Mouse (Mus musculus): Measurements from ENCODE around the gene Serpinb5. TPM values are rescaled to one million over a fixed set of nuclear protein-coding genes. Genes with fewer than 3 reads are reported as not detected.

Gene Serpinb5
- total RNA-seq (2012; rRNA removed) (not detected in 2 replicates), total RNA-seq (2014; rRNA removed) (not detected in 2 replicates), polyA plus RNA-seq (2012; ENCODE audit: insufficient read length, low read depth) (not detected in 2 replicates)

- no peak within 1 kb of the TSS for H3K4me3 ChIP-seq (replicated peaks in 1 of 3; ENCODE audit: low read depth in 2 of 3, low read length in 2 of 3, poor library complexity in 1 of 3)
- in situ Hi-C loops (cut with MboI; ENCODE audit: low pct_ligation_motif_present, low pct_unique_long_range_greater_than_20kb, low sequenced_read_pairs), result no loop called here
- no peak within 1 kb of the TSS for H3K27ac ChIP-seq (ENCODE audit: insufficient read depth, low read depth)
- dilution Hi-C loops (cut with MboI; ENCODE audit: extremely low pct_ligation_motif_present, extremely low pct_unique_long_range_greater_than_20kb, low sequenced_read_pairs), result no loop called here
- TF ChIP-seq E2F4 (IDR thresholded peaks at IDR 0.05; ENCODE audit: insufficient replicate concordance, low read depth, low read length), result no peak
- TF ChIP-seq KAT2A (IDR thresholded peaks at IDR 0.05; ENCODE audit: insufficient replicate concordance, low read length), result no peak
- no peak for TF ChIP-seq MEF2A (IDR thresholded peaks at IDR 0.05; ENCODE audit: borderline replicate concordance, low read depth, low read length)
- TF ChIP-seq HCFC1 (IDR thresholded peaks at IDR 0.05; ENCODE audit: low read depth, low read length), result no peak
- no peak for TF ChIP-seq RAD21 (IDR thresholded peaks at IDR 0.05; ENCODE audit: low read depth, low read length)
- TF ChIP-seq TBP (conservative IDR thresholded peaks at IDR 0.05; ENCODE audit: low read depth, low read length), result no peak
- TF ChIP-seq POLR2A (IDR thresholded peaks at IDR 0.05; ENCODE audit: low read depth, low read length), result no peak
- no peak for TF ChIP-seq MXI1 (IDR thresholded peaks at IDR 0.05; ENCODE audit: low read depth, low read length)
- TF ChIP-seq POLR2AphosphoS2 (IDR thresholded peaks at IDR 0.05; ENCODE audit: low read depth, low read length), result no peak
- no peak for TF ChIP-seq MAFK (IDR thresholded peaks at IDR 0.05; ENCODE audit: insufficient replicate concordance, low read length)
- peaks cover 1% of the 10 kb centered on the region for H3K27me3 ChIP-seq (replicated peaks)
- peaks cover 0 to 3% of the 10 kb centered on the region in 2 experiments; a peak in 1 of 4 replicates for H3K4me1 ChIP-seq (ENCODE audit: control insufficient read depth in 1 of 2, insufficient read depth in 2 of 2)
- no peak within 1 kb of the TSS for H3K9ac ChIP-seq (ENCODE audit: insufficient read depth, low read depth)
- H3K9me3 ChIP-seq (replicated peaks; ENCODE audit: low read length), result no peaks in the 10 kb centered on the region
- DNase-seq (ENCODE audit: extremely low read depth), result no peak
- H3K79me2 ChIP-seq (replicated peaks; ENCODE audit: control insufficient read depth, extremely low read depth, insufficient read depth, poor library complexity, severe bottlenecking), result no peaks in the 10 kb centered on the region
- no peaks in the 10 kb centered on the region for H3K36me3 ChIP-seq (replicated peaks in 1 of 2; ENCODE audit: control insufficient read depth in 1 of 2, insufficient read depth in 1 of 2, low read length in 1 of 2)
- no peak within 1 kb of the TSS for H3K4me2 ChIP-seq (ENCODE audit: insufficient read depth, low read depth, poor library complexity, severe bottlenecking)
Measured at GRCm38 (mm10) chr1:106860847-106861246, at the start of gene Serpinb5. TSS of gene Serpinb5 (plus strand) at chr1:106861173.

GRCm38 (mm10) chr1:106814864-106815263 is 46.1 kb upstream of the Serpinb5 start:
- in situ Hi-C loops (cut with MboI; ENCODE audit: low pct_ligation_motif_present, low pct_unique_long_range_greater_than_20kb, low sequenced_read_pairs) (loop anchor here (10.0 kb wide), 1 partner anchor 70 kb away; no protein-coding TSS in a partner anchor), dilution Hi-C loops (cut with MboI; ENCODE audit: extremely low pct_ligation_motif_present, extremely low pct_unique_long_range_greater_than_20kb, low sequenced_read_pairs) (no loop called here)
- Histone ChIP-seq H3K4me2 (ENCODE audit: insufficient read depth, low read depth, poor library complexity, severe bottlenecking) (peak overlapping the region; percentile 29), H3K9ac (ENCODE audit: insufficient read depth, low read depth) (no peak overlapping the region), H3K4me3 (replicated peaks in 1 of 3; ENCODE audit: low read depth in 2 of 3, low read length in 2 of 3, poor library complexity in 1 of 3) (no peak overlapping the region), H3K36me3 (replicated peaks in 1 of 2; ENCODE audit: control insufficient read depth in 1 of 2, insufficient read depth in 1 of 2, low read length in 1 of 2) (no peaks in the 10 kb centered on the region), H3K79me2 (replicated peaks; ENCODE audit: control insufficient read depth, extremely low read depth, insufficient read depth, poor library complexity, severe bottlenecking) (no peaks in the 10 kb centered on the region), H3K4me1 (ENCODE audit: control insufficient read depth in 1 of 2, insufficient read depth in 2 of 2) (peaks cover 0 to 4% of the 10 kb centered on the region in 2 experiments; a peak in 1 of 4 replicates), H3K27ac (ENCODE audit: insufficient read depth, low read depth) (no peak overlapping the region), H3K27me3 (replicated peaks) (no peaks in the 10 kb centered on the region), H3K9me3 (replicated peaks; ENCODE audit: low read length) (no peaks in the 10 kb centered on the region)
- TF ChIP-seq RAD21 (IDR thresholded peaks at IDR 0.05; ENCODE audit: low read depth, low read length) (no peak), ZC3H11A (IDR thresholded peaks at IDR 0.05; ENCODE audit: low read depth, low read length) (no peak), ZKSCAN1 (IDR thresholded peaks at IDR 0.05; ENCODE audit: borderline replicate concordance, low read depth, low read length) (no peak)
- DNase-seq (ENCODE audit: extremely low read depth), result no peak

DNA sequence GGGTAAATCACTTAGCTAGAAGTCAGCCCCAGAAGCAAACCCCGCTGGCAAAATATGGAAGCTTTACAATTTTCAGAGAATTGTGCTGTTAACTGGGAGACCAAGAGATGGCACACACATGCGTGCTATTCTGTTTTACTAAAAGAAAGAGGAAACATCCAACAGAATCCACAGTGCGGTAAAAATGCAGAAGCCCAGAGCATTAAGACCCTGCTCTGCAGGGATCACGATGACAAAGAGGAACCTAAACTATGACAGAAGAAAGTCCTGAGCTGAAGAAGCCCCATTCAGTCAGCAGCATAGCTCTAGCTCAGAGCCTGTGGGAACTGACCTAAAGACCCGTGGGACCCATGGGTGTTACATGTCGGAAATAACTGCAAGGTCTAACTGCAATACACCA is 45.7 kb upstream of the Serpinb5 start:
- in situ Hi-C loops (cut with MboI; ENCODE audit: low pct_ligation_motif_present, low pct_unique_long_range_greater_than_20kb, low sequenced_read_pairs) (loop anchor here (10.0 kb wide), 1 partner anchor 70 kb away; no protein-coding TSS in a partner anchor), dilution Hi-C loops (cut with MboI; ENCODE audit: extremely low pct_ligation_motif_present, extremely low pct_unique_long_range_greater_than_20kb, low sequenced_read_pairs) (no loop called here)
- H3K36me3 ChIP-seq (replicated peaks in 1 of 2; ENCODE audit: control insufficient read depth in 1 of 2, insufficient read depth in 1 of 2, low read length in 1 of 2), result no peaks in the 10 kb centered on the region
- peaks cover 0 to 4% of the 10 kb centered on the region in 2 experiments; a peak in 1 of 4 replicates for H3K4me1 ChIP-seq (ENCODE audit: control insufficient read depth in 1 of 2, insufficient read depth in 2 of 2)
- no peak overlapping the region for H3K9ac ChIP-seq (ENCODE audit: insufficient read depth, low read depth)
- no peaks in the 10 kb centered on the region for H3K27me3 ChIP-seq (replicated peaks)
- TF ChIP-seq EP300 (IDR thresholded peaks at IDR 0.05; ENCODE audit: low read length) (no peak), ZKSCAN1 (IDR thresholded peaks at IDR 0.05; ENCODE audit: borderline replicate concordance, low read depth, low read length) (no peak), POLR2A (IDR thresholded peaks at IDR 0.05; ENCODE audit: low read depth, low read length) (no peak), MAFK (IDR thresholded peaks at IDR 0.05; ENCODE audit: insufficient replicate concordance, low read length) (no peak), IRF4 (IDR thresholded peaks at IDR 0.05; ENCODE audit: low read depth, low read length) (no peak), NRF1 (IDR thresholded peaks at IDR 0.05; ENCODE audit: low read depth, low read length) (no peak), PAX5 (IDR thresholded peaks at IDR 0.05; ENCODE audit: low read length) (no peak)
- no peaks in the 10 kb centered on the region for H3K79me2 ChIP-seq (replicated peaks; ENCODE audit: control insufficient read depth, extremely low read depth, insufficient read depth, poor library complexity, severe bottlenecking)
- H3K4me3 ChIP-seq (replicated peaks in 1 of 3; ENCODE audit: low read depth in 2 of 3, low read length in 2 of 3, poor library complexity in 1 of 3), result no peak overlapping the region
- H3K27ac ChIP-seq (ENCODE audit: insufficient read depth, low read depth), result no peak overlapping the region
- DNase-seq (ENCODE audit: extremely low read depth), result peak; percentile 14
- no peaks in the 10 kb centered on the region for H3K9me3 ChIP-seq (replicated peaks; ENCODE audit: low read length)
- peak overlapping the region; percentile 29 for H3K4me2 ChIP-seq (ENCODE audit: insufficient read depth, low read depth, poor library complexity, severe bottlenecking)

Measured in CH12.LX (cell line).